Mouse (Mus musculus): ENCODE data around the gene Rtn4rl2. TPM values are rescaled to one million over a fixed set of nuclear protein-coding genes. Genes with fewer than 3 reads are reported as not detected.
A peak's percentile ranks its signal among the peaks of the same experiment; 100 is the strongest.

The Rtn4rl2 gene
- total RNA-seq, 1 experiment from 2014 or later = 1.2 TPM

GRCm38 (mm10) chr2:84884611-84885010, 1.9 kb downstream of the Rtn4rl2 start:
- DNase-seq = no peak

GRCm38 (mm10) chr2:84883942-84884341, 2.6 kb downstream of the Rtn4rl2 start:
- DNase-seq = no peak

GRCm38 (mm10) chr2:84883530-84883929, 3.0 kb downstream of the Rtn4rl2 start:
- DNase-seq = no peak

GRCm38 (mm10) chr2:84883084-84883483, 3.4 kb downstream of the Rtn4rl2 start:
- no peak for DNase-seq

DNA sequence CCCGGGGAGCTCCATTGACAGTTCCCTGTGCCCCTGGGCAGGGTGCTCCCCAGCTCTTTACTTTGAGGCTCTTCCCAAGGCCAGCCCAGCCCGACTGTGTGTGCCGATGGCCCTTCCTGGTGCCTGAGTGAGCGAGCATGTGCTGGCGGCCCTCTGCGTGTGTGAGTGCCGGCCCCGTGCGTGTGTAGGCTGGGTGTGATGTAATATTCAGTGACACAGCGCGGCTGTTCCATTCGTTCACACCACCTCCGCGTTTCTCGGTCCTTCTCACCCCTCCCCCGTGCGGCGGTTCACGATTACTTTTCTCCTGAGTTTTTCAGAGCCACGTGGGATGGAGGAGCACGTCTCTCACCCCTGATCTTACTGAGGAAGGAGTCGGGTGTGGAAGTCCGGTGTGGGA, 3.9 kb downstream of the Rtn4rl2 start:
- peak; percentile 17 for DNase-seq

DNA sequence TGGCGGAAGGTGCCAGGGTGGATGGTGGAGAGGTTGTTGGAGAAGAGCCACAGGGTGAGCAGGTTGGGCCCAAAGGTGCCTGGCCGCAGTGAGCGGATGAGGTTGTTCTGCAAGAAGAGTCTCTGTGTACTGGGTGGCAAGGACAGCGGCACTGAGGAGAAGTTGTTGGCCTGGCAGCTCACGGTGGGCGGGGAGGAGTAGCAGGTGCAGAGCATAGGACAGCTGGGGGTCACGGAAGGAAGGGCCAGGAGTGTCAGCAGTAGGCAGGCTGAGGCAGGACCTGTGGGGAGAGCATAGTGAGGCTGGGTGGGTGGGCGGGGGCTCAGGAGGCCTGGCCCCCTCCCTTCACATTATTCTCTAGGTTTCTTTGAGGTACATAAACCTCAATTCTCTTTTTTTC, 5.9 kb downstream of the Rtn4rl2 start:
- no peak for DNase-seq

- no peak for DNase-seq
These were observed 10.7 kb downstream of the Rtn4rl2 start for GRCm38 (mm10) chr2:84875842-84876241.

DNA sequence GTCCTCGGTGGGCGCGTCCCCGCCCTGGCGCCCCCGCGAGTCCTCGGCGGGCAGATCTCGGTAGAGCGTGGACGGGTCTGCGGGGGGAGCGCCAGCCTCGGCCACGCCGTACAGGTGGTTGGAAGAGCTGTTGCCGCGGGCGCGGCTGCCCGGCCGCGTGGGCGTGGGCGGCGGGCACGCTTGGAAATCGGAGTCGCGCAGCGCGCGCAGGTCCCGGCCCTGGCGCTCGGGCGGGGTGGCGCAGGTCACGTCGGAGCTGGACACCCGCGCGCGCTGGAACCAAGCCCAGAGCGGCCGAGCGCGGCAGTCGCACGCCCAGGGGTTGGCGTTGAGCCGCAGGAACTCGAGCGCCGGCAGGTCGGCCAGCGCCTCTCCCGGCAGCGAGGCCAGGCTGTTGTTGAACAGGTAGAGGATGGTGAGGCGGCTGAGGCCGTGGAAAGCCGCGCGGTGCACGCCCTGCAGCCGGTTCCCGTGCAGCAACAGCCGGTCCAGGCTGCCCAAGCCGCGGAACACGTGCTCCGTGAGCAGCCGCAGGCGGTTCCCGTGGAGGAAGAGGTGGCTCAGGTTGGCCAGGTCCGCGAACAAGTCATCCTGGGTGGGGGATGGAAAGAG, 14.3 kb downstream of the Rtn4rl2 start:
- peak; percentile 78 for DNase-seq

DNA sequence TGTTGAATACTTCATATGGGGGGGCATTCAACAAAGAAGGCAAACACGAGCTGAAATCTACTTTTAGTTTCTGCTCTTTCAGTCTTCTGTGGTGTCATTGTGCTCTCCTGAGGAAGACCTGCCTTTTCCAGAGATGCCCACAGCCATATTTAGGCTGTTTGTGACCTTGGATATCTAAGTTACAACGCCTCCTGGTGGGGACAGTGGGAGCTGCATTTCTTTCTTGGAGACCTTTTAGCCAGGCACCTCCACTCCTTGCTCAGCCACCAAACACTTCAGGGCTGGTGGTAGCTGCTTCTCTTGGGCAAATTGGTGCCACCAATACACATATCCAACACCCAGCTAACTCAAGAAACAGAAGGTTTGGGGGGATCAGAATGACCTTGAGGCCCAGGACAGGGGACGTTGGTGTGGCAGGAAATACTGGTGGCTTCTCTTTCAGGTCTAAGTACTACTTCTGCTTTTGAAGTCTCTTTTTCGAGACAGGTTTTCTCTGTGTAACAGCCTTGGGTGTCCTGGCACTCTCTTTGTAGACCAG, 15.8 kb downstream of the Rtn4rl2 start:
- no peak for DNase-seq

DNA sequence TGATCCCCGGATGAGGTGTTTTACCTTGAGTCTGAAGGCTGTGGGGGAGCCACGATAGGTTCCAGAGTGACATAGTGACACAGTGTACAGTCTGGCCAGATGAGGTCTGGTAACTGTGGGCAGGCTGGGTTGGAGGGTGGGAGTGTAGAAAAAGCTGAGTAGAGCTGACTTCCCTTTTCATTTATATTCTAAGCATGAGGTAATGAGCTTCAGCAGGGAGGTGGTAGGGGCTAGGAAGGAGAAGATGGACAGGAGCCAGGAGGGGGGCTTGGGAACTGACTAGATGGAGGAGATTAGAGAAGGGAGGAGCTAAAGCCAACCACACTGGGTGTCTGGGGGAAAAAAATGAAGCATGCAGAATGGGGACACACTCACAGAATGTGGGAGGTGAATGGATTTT, 17.5 kb downstream of the Rtn4rl2 start:
- no peak for DNase-seq

DNA sequence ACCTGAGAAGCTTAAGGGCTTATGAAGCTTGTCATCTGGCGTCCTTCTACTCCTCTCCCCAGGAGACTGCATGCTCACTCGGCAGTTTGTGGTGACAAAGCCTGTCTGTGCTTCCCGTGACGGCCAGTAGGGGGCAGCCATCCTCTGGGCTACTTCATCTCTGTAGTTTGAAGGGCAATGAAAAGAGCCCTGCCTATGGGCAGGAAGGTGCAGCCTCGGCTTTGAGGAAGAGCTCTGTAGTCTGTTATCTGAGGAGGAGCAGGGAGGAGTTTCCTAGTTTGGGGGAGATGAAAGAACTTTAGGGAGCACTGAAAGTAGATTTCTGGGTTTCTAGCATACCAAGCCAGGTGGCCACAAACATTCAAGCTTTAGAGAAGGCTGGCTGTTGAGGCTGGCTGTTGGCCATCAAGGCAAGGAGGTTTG, 18.0 kb downstream of the Rtn4rl2 start:
- DNase-seq = peak; percentile 56

DNA sequence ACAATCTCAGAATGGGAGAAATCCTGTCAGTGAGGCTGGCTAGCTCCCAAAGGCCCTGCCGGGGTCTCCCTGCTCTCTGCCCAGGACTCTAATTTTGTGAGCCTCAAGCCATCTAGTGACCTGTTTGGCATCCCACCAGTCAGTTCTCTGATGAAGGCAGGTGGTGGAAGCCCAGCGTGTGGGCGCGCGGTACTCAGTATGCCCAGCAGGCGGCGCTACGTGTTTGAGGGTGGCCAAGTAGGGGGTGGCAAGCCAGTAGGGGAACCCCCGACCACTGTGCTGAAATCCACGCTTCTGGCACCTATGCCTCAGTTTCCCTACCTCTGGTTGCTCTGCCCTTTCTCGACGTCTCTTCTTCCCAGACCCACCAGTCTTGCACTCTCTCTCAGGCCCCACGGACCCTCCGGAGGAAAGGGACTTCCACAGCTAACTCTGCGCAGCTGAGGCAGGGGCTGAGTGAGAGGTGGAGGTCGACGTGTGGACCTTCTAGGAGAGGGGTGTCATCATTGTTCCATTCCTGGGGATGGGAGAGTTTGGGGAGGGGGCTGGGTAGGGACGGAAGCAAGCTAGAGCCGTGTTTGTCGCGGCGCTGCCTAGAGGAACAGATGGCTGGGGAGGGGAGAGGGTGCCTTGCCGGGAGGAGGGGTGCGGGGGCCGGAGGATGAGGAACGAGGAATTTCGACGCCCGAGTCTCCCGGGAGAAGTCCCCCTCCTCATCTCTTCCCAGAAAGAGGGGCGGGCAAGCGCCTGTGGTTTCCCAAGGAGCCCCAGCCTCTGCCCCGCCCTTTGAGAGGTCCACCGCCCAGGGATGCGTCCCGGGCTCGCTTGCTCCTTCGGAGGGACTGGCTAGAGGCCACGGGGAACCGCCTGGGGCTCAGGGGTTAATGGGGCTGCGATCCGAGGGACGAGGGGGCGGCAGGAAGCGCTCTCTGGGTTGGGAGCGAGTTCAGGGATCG, 20.6 kb downstream of the Rtn4rl2 start:
- peak; percentile 53 for DNase-seq

- peak; percentile 49 for DNase-seq
These were observed 24.3 kb downstream of the Rtn4rl2 start for GRCm38 (mm10) chr2:84862231-84862630.

DNA sequence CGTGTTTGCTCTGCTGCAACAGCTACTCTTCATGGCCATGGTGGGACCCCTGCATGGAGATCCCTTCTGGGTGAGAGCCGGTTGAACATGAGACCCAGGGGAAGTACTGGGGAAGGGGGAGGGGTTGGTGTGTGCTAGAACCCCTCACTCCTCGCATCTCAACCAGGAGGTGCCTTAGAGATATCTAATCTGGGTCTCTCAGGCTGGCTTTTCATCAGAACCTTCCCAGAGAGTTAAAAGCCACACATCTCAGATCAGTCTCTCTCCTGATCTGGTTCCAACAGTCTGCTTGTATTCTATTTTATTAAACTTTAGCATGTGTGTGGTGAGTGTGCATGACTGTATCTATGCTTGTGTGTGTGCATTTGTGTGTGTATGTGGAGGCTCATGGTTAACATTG, 25.1 kb downstream of the Rtn4rl2 start:
- DNase-seq = no peak

DNA sequence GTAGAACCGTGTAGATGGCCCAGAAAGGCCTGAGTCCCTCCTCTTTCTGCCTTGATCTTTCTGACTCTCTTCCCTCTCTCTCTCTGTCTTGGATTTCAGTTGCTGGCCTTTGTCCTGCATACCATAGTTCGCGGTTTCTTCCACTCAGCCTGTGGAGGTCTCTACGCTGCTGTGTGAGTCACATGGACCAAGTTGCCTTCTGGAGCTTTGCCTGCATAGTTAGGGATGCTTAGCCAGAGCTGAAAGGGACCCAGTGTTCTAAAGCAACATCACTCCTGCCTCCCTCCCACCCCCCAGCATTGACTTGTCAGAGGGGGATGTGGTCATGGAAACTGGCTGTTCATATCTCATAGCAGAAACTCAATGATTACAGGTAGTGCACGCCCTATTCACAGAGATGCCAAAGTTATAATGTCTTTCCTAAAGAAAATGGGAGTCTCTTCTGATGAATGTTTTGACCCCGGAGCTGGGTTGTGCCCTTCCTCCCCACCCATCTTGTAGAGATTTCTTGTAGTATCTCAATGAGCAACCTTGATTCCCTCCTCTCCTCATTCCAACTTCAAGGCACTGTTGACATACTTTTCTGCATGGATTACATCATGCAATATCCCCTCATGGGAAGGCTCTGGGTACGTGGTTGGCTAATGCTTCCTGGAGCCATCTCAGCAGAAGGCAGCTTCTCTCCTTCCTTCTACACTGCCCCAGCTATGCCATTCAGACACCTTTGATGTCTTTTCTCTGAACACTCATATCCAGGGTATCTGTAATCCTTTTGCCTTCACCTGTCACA, 26.3 kb downstream of the Rtn4rl2 start:
- no peak for DNase-seq

DNA sequence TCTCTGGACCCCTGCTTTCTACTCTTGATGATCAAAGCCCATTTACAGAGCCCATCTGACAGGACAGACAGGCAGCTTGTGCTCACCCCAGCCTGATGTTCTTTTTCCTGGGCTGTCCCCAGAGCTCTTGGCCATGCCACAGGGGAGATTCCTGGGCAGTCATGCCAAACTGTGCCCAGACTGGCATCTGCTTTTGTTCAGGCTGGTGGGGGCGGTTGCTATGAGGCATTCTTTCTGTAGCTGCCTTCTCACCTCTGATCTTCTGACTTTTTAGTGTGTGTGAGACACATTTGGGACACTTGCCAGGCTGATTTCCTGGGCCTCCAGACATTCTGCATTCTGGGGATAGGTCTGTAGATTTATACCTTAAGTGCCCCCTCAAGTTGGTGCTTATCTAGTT, 28.0 kb downstream of the Rtn4rl2 start:
- no peak for DNase-seq

DNA sequence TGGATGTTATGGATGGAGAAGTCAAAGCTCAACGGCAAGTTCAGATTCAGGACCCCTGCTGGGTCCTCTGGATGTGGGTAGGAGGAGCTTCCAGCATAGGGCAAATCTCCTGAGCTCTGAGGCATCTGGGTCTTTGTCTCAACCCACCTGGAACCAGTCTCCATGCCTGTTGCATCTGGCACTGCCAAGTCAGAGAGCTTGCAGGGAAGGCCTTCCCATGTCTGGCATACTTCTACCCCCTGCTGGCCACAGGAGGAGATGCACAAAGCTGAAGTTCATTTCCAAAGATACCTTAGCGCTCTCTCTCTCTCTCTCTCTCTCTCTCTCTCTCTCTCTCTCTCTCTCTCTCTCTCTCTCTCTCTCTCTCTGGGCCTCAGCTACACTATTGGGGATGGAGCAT, 30.8 kb downstream of the Rtn4rl2 start:
- DNase-seq = peak; percentile 51

- DNase-seq = peak; percentile 76
These were observed 35.1 kb downstream of the Rtn4rl2 start for GRCm38 (mm10) chr2:84851130-84852040.

GRCm38 (mm10) chr2:84850407-84851129, 35.9 kb downstream of the Rtn4rl2 start:
- DNase-seq = no peak

- DNase-seq = no peak
These were observed 41.3 kb downstream of the Rtn4rl2 start for GRCm38 (mm10) chr2:84845226-84845625.

DNA sequence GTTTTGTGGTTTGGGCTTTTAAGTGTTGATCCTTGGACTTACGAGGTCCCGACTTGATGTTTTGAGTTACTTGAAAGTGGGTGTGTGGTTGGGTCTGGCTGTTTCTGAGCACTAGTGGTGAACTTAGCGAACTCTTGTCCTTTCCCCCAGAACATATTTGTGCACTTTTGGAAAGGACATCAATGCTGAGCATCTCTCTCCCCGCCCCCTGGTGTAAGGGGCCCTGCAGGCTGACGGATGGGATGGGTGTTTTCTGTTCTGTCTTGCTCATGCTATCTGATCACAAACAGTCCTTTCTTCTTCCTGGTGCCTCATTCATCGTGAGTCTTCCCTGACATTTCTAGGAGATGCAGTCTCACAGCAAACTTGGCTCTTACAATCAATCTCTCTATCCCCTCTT, 42.9 kb downstream of the Rtn4rl2 start:
- no peak for DNase-seq

Measured in adrenal gland, postnatal 25 days (tissue).